Mouse (Mus musculus) thymus, postnatal 0 days (tissue): Measurements from ENCODE around the gene Cep131. TPM values are rescaled to one million over a fixed set of nuclear protein-coding genes. Genes with fewer than 3 reads are reported as not detected.

Experiments
- DNase-seq: peaks from one replicate; pipeline ENCODE4 v3.0.0-alpha.2; 2015; ENCODE audit warnings: low spot score
- polyA plus RNA-seq: library from polyadenylated mRNA; unstranded; fragments of >200 nt; fragmentation: Nextera tagmentation; extraction: Ambion mirVana; gene quantifications from 2 replicates; pipeline ENCODE4 v1.2.1, GENCODE M21; 2015

The Cep131 gene
- polyA plus RNA-seq: 9.5 and 11.2 TPM in 2 replicates

DNA sequence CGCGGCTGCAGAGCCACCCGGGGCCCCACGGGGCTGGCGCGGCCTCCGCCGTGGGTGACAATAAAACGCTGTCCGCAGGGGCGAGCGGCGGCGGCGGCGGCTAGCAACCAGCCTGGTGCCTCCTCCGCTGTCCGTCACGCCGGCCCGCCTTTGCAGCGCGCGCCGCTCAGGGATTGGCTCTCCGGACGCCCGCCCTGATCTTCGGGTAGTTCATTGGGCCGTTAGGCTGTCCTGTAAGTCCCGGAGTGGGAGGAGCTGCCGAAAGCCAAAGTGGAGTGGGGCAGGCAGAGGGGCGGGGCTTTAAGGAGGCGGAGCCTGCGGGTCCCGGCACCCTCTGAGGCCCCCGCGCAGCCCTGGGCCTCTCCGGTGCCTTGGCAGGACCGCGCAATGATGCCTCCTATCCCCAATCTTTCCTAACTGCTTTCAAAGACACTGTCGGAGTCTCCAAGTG is at the start of gene Cep131:
Gene Cep131 (minus strand): TSS at position 126 of the 451 bp plus-strand sequence.
- peak; percentile 98 for DNase-seq

DNA sequence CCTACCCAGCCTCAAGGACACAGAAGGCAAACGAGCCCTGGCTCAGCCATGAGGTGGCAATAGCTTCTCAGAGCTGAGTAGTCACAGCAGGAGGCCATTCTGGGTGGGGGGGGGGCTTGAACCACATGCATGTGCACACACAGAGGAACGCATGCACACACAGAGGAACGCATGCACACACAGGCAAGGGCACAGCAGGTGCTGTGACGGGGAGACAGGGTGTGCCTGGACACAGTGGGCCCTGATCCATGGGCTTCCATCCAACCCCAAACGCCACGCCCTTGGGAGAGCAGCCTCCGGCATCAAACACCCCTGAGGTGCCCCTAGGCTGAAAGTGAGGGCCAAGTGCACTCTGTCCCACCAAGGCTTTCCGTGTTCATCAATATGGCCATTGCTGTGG is 49.6 kb upstream of the Cep131 start:
- DNase-seq: no peak

DNA sequence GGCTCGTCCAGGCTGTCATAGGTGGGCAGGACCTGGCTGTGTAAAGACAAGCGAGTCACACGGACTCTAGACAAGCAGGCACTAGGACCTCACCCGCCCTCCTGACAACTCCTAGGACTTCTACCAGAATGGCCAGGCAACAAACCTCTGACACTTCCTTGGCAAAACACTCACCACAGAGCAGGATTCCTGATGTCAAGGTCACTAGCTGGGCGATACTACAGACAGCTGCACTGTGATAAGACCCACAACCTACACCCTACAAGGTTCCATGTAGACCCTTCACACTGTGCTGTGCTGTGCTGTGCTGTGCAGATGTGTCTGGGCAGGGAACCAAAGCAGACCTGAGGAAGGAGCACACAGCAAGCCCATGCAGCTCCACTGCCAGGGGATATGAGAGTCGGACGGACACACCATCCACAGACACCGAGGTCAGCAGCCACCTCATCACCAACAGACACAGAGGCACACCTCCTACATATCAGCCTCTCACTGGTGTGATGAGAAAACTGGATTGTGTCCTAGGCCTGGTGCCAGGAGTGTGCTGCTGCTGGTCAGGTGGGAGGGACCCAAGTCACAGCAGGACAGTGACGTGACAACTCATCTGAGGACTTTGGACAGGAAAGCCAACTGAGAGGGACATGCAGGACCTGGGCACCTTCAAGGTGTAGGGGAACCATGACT is 48.4 kb upstream of the Cep131 start:
- DNase-seq: no peak

DNA sequence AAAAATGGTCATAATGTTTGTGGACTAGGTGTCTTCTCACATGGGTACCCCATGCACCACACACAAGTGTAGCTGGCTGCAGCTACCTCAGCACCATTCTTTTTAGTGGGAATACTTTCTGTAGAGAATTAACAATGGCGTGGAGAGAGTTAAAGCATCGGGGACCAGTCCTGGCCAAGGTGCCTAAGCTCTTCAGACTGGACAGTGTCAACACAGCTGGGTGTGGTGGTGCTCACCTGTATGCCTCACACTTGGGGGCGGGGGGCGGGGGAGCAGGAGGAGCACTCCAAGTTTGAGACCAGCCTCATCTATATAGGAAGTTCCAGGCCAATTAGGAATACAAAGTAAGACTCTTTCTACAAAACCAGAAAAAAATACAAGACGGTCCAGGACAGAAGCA is 47.5 kb upstream of the Cep131 start:
- DNase-seq: no peak

DNA sequence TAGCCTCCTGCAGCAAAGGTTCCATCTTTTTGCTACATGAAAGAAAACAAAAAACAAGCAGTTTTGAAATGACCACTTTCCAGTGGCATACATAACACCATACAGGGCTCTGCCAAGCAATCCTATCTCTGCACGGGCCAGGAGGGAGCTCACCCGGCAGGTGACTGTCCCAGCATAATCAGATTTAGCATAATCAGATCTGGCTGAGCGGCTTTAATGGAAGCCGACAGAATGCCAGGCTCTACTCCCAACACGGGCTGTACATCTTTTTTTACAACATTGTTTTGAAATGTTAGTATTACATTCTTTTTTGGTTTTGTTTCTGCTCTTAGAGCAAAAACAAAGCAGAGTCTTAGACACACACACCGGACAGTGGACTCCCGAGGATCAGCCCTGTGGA is 42.7 kb upstream of the Cep131 start:
- DNase-seq: no peak

DNA sequence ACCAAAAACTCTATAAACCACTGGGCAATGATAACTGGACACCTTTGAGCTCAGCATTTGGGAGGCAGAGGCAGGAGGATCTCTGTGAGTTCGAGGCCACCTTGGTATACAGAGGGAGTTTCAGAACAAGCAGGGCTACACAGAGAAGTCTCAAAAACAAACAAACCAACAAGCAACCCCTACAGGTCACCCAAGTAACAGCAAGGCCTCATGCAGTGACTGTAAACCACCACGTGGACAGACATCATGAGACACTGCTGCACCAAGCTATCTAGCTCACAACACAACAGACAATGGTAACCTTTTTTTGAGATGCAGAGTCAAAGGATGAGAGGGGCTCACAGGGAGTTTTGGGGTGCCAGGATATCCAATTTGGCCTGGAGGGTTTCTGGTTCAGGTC is 40.2 kb upstream of the Cep131 start:
- no peak for DNase-seq

DNA sequence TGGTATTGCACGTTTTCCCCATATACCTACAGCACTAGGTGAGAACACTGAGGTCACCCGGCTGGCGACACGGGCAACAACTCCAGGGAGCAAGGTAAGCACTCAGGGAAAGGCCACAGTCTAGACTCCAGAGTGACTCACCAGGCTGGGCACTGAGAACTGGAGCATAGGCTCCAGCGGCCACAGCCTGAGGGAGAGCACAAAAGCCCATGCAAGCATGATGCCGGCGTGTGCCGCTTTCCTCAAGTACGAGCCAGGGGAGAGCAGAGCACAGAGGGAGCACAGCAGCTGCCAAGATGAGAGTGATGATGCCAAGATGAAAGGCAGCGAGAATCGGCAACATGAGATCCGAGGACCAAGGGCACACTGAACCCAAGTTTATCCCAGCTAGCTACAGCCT is 35.5 kb upstream of the Cep131 start:
- DNase-seq: no peak

DNA sequence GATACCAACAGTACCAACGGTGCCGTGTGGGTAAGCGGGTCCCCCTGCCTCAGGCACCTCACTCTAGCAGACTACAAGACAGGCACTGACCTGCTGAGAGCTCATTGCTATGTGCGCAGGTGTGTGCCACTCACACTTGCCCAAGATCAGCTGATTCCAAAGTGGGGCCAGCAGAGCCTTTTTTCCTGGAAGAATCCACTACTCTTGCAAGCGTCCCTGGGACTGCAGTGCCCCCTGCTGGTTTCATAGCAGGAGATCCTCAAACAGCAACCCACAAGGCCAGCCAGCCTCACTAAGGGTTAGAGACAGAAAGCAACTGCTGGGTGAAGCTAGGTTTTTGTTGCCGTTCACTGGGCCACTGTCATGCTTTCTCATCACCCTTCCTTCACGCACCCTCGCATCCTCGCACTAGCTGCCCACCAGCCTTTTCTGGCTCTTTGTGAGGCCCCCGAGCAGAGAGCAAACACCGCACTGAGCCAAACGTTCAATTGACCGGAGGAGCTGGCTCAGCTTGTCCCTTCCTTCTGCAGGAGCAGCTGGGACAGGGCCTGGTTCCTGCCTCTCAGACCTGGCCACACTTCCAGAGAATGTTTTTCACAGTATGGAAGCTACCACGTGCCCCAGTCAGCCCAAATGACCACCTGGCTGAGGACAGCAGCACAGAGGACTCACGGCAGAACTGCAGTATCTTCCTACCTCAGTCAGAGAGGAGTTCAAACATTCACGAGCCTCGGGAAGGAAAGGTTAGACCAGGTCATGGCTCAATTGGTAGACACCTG is 34.2 kb upstream of the Cep131 start:
- DNase-seq: peak; percentile 34

DNA sequence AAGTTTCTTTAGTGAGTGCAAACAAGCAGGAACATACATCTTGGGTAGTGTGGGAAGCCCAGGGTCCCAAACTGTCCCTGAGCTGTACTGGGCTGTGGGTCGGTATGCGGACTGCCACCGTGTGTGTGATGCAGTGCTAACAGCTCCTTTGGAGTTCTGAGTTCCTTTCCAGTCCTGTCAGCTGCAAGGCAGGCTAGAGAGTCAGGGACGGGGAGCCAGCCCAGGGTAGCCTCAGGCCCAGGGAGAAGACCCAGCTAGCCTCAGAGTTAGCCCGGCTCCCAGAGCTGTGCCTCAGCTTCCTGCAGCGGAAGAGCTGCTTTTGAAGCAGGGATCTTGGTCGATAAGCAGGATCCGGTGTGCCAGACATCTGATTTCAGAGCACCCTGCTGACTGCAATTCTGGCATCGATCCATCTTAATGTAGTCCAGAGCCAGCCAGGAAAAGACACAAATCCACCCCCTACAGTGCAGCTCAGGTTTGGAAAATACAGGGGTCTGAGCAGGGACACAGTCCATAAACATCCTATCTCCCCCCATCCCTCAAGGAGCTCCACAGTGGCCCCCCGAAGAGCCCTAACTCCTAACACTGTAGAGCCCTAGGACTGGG is 33.4 kb upstream of the Cep131 start:
- no peak for DNase-seq

DNA sequence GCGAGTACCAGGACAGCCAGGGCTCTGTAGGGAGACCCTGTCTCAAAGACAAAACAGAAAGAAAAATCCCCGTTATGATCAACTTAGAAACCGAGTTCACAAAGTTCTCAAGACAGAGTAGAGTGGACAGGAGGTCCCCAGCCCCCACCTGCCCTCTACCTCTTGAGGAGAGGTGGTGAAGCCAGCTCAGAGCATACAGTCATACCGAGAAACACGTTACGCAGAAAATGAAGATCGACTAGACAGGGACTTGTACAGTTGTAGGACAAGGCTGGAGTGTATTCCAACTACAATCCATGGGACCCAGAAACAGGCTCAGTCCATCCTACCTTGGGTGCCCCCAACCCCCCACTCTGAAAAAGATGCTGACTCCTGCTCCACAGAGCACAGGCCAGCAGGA is 32.5 kb upstream of the Cep131 start:
- no peak for DNase-seq

DNA sequence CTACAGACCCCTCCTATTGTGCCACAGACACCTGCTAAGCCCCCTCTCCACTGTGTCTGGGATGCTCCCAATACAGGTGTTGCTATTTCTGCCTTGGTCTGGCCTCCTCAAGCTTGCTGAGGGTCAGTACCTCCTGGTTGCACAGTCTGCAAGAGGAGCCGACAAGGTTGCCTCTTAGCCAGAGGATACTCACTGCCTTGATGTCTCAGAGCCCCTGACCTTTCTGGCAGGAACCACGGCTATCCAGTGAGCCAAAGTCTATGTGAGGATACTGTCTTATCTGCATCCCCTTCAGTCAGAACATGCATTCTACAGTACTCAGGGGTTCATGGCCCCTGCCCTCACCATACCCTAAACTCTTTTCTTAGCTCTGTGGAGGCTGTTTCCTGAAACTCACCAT is 31.0 kb upstream of the Cep131 start:
- no peak for DNase-seq

DNA sequence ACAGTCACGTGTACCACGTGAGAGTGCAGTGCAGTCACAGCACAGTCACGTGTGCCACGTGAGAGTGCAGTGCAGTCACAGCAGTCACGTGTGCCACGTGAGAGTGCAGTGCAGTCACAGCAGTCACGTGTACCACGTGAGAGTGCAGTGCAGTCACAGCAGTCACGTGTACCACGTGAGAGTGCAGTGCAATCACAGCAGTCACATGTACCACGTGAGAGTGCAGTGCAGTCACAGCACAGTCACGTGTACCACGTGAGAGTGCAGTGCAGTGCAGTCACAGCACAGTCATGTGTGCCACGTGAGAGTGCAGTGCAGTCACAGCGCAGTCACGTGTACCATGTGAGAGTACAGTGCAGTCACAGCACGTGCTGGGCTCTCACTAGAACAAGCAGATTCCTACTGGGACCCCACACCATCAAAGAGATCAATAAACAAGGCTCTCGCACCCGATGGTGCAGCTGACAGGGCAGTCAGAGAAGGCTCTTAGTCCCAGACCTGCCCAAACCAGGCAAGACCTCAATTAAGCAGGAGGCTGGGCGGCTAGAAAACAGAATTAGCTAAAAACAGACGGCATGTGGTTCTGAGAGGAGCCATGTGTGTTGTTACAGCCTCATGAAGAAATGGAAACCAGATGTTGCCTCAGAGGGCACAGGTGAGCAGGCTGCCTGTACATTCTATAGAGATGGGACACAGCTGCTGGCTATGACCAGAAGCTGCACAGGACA is 28.0 kb upstream of the Cep131 start:
- DNase-seq: no peak

DNA sequence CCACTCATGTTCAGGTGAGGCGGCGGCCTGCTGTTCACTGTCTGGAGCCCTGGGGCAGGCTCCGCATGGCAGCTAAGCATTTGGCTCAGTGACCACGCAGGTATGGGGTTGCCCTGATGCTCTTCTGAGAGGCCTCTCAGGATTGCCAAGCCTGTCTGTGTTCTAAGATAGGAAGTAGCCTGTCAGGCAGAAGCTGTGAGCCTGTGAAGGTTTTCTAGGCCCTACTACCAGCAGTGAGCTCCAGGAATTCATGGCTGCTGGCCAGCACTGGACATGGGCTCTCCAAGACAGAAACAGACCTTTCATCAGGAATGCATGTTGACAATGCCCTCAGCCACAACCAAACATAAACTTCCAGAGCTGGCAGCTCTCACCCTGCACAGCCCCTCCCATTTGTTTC is 25.5 kb upstream of the Cep131 start:
- DNase-seq: no peak

DNA sequence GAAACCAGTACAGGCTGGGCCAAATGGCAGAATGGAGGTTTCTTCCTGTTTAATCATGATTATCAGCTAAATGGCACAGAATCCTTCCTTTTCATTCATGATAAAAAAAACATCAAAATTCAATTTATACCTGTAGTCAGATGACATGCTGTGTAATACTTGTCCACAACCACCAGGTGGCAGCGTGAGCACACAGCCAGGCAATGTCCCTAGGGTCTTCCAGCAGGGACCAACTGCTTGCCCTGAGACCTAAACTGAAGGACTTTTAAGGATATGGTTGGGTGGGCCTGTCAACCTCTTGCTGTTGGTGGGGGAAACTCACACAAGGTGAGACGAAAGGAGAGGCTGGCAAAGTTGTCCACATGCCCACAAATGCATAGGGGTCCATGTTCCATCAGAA is 24.4 kb upstream of the Cep131 start:
- DNase-seq: peak; percentile 72

DNA sequence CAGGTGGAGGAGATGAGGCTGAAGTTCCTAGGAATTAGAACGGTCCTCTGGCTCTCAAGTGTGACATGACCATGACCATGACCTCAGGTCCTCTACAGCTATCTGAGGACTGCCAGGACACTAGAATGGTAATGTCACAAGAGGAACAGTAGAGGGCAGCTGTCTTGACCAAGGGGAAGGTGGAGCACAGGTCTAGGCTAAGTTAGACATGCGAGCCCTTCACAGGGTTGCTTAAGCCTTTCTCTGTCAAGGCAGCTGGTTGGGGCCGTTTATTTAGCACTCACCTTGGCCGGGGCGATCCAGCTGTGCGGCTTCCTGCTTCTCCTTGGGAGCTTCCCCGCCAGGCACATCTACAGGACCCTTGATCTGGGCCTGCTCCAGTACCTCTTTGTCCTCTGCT is 23.9 kb upstream of the Cep131 start:
- DNase-seq: no peak

DNA sequence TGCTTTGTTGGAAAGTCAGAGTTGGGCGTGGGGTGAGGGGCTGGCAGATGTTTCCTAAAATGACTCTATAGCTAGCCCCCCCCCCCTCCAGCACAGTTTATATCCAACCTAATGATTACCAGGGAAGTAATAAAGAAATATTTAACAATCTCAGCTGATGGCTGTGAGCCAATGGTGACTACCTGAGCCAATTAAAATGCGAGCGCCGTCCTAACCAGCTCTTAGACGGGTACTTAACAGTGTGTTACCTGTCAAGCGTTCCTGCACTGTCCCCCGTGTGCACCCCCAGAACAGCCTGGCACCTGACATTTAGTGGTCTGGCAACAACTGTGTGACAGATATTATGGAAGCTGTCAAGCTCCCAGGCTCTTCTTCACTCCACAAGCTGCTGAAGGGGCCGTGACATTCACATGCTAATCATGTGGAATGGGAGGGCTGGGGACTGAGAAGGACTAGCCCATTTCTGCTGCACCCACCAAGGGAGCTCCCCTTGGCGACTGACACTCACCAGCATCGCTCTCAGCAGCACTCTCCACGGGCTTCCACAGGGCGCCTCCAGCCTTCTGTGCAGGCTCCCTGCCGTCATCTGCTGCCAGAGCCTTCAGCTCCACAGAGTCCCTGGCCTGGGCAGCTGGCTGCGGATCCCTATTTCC is 23.1 kb upstream of the Cep131 start:
- DNase-seq: no peak

DNA sequence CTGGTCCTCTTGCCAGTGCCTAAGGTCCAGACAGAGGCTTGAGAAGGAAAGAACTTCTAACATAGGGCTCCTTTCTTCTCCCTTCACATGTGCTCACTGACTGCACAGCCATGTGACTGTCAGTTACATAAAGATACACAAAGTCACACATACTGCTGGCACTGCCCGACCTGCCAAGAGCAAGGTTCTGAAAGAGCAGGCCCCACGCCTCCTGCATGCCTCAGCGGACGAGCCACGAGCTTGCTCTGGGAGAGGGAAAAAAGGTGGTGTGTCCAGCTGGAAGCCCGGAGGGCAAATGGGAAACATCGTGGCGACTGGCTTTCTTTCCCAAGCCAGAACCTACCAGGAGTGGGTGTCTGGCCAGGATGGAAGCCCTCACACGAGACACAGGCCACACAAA is 21.2 kb upstream of the Cep131 start:
- DNase-seq: no peak

DNA sequence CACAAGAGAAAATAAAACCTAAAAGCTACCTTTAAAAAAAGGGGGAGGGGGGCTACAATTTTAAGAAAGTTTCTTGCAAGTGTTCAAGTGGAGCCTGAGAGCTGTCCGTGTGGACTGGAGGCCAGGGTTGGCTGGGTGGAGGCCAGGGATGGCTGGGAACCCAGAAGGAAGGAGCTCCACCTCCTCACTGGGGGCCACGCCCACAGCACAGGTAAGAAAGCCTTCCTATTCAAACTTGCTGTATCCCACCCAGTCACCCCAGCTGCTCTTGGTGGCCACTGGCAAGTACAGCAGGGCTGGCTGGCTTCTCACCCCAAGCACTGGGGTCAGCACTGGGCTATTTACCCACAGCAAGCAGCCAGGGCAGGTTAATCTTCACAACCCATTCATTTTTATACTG is 20.4 kb upstream of the Cep131 start:
- no peak for DNase-seq

DNA sequence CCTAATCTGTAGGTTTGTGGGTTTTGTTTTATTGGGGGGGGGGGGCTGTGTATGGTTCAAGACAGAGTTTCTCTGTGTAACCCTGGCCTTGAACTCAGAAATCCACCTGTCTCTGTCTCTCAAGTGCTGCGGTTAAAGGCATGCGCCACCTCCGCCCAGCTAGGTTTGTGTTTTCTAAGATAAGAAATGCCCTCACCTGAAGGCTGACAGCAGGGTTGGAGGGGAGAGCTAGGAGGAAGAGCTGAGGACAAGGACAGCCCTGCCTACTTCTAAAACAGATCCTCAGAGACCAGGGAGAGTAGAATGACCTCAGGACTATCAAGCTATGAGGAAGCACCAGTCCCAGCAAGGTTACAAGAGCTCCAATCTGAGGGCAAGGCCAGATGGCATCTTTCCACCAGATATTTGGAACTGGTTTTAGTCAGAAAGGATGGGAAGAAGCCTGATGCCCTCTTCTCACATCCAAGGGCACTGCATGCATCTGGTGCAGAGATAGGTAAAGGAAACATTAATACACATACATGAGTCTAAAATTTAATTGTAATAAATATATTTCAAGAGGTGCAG is 16.9 kb upstream of the Cep131 start:
- DNase-seq: no peak

DNA sequence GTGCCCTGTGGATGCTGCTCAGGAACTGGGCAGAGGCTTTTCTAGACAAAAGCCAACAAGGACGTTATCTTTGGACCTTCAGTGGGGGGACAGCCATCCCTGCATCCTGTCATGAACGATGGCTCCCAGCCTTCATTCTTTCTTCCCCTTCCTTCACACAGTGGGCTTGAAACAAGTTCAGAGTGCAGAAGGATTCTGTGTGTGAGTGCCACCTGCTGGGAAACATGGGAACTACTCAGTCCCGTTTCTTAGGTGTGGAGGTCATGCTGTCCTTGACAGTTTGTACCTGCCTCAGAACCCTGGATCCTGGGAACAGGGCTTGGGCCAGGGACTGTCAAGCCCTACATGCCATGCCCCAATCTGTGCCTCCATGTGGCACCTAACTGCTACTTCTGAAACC is 14.4 kb upstream of the Cep131 start:
- DNase-seq: peak; percentile 81
